In the genomic region with DNA sequence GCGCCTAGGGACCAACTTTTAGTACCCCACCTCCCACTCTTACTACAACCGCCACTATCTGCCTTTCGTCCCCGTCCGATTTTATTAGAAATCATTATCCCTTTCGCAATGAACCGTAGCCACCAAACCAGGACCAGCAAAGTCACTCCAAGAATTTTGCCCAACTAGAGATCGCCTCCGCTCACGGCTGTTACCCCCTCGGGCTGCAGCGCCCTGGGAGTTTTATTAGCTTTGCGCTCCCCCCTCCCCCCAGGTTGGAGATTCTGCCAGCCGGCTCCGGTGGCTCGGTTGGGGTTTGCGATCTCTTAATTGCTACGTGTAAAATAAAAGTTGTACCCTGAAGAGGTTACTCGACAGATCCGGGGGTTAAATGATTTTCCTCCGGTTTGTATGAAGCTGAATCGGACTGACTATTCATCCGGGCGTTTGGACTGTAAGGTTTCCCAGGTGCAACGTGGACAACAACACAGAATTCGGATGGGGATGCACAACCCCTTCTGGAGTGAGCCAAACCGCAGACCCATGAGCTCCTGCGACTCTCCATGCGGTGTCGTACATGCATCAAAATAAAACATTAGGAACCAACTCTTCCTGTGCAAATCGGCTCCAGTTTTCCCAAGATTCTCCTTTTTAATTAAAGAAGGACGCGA, we compare ENCODE assay signal across 9 mouse cellular contexts. TPM values are rescaled to one million over a fixed set of nuclear protein-coding genes. Genes with fewer than 3 reads are reported as not detected.
DNase-seq lines count a peak whose midpoint lies in the region; ATAC-seq and TF ChIP-seq lines count a peak whose summit lies in the region.
"Had no signal": no experiment of that assay in that cellular context is flagged by ENCODE, and none has a peak within 500 bp of the region (broad histone marks: within the 10 kb centered on the region; RNA-seq: fewer than 3 reads in every experiment).

No protein-coding gene starts in this region.

- H3K4me3 ChIP-seq in heart, embryonic 15.5 days = peak overlapping the region; percentile 44
- no peak overlapping the region for H3K4me3 ChIP-seq in heart, adult 2 months
- H3K4me3 ChIP-seq in embryonic facial prominence, embryonic 10.5 days = peak overlapping the region; percentile 75
- no peak overlapping the region for H3K4me3 ChIP-seq in intestine, embryonic 14.5 days (ENCODE audit: low read depth, low read length)
- H3K4me3 ChIP-seq in neural tube, embryonic 11.5 days (ENCODE audit: low read depth, low read length) = peak overlapping the region; percentile 20

- no peaks in the 10 kb centered on the region for H3K9me3 ChIP-seq in heart, embryonic 15.5 days (replicated peaks)
- H3K9me3 ChIP-seq in embryonic facial prominence, embryonic 10.5 days = no peaks in the 10 kb centered on the region
- H3K9me3 ChIP-seq in intestine, embryonic 14.5 days (ENCODE audit: control insufficient read depth, low read length) = no peaks in the 10 kb centered on the region
- H3K9me3 ChIP-seq in neural tube, embryonic 11.5 days (ENCODE audit: control insufficient read depth, low read length) = no peaks in the 10 kb centered on the region

- no peak for DNase-seq in heart, adult 2 months
- DNase-seq in embryonic facial prominence, embryonic 10.5 days (ENCODE audit: low spot score) = no peak
- peak; percentile 68 for DNase-seq in intestine, embryonic 14.5 days (ENCODE audit: low spot score)
- DNase-seq in neural tube, embryonic 11.5 days (ENCODE audit: low spot score) = peak; percentile 53
- no peak for DNase-seq in ovary, postnatal 10 days (ENCODE audit: low spot score)
- no peak for DNase-seq in right cerebral cortex, adult 18-20 months
- no peak for DNase-seq in thymus, adult 18-20 months
- DNase-seq: thymus, postnatal 14 days had no signal

- TF ChIP-seq POLR2A in heart, adult 2 months (IDR thresholded peaks at IDR 0.05; ENCODE audit: insufficient read depth, low read depth, low read length) = no peak

- H3K4me2 ChIP-seq in heart, embryonic 15.5 days = peak overlapping the region; percentile 66
- H3K4me2 ChIP-seq in intestine, embryonic 14.5 days (ENCODE audit: low read length) = peak overlapping the region; percentile 42; the same call in 1 of the 2 replicates
- H3K4me2 ChIP-seq in neural tube, embryonic 11.5 days (ENCODE audit: low read depth) = peak overlapping the region; percentile 71

- peaks cover 56% of the 10 kb centered on the region for H3K4me1 ChIP-seq in heart, embryonic 15.5 days (replicated peaks)
- peaks cover 2% of the 10 kb centered on the region; the same call in 1 of the 2 replicates for H3K4me1 ChIP-seq in heart, adult 2 months (ENCODE audit: control insufficient read depth, insufficient read depth, low read length)
- H3K4me1 ChIP-seq in embryonic facial prominence, embryonic 10.5 days = peaks cover 66% of the 10 kb centered on the region
- peaks cover 10% of the 10 kb centered on the region; the same call in 1 of the 2 replicates for H3K4me1 ChIP-seq in intestine, embryonic 14.5 days (replicated peaks; ENCODE audit: control insufficient read depth, insufficient read depth, low read length)
- H3K4me1 ChIP-seq in neural tube, embryonic 11.5 days (ENCODE audit: control insufficient read depth, insufficient read depth, low read length) = peaks cover 6% of the 10 kb centered on the region; the same call in 1 of the 2 replicates

- no peak for TF ChIP-seq EP300 in heart, adult 2 months (IDR thresholded peaks at IDR 0.05; ENCODE audit: insufficient read depth, low read depth, low read length)

- H3K36me3 ChIP-seq in heart, embryonic 15.5 days = no peaks in the 10 kb centered on the region
- no peaks in the 10 kb centered on the region for H3K36me3 ChIP-seq in heart, adult 2 months (ENCODE audit: control insufficient read depth, insufficient read depth, low read length)
- no peaks in the 10 kb centered on the region for H3K36me3 ChIP-seq in embryonic facial prominence, embryonic 10.5 days (replicated peaks)
- H3K36me3 ChIP-seq in intestine, embryonic 14.5 days (ENCODE audit: control insufficient read depth, insufficient read depth, low read length) = no peaks in the 10 kb centered on the region
- H3K36me3 ChIP-seq in neural tube, embryonic 11.5 days (ENCODE audit: control insufficient read depth, insufficient read depth, low read length) = no peaks in the 10 kb centered on the region

- under 1% methylated on average over 33 of the region's 33 CpGs for WGBS in heart, embryonic 15.5 days
- 4% methylated on average over 33 of the region's 33 CpGs for WGBS in heart, adult 2 months
- under 1% methylated on average over 33 of the region's 33 CpGs for WGBS in embryonic facial prominence, embryonic 10.5 days
- WGBS in intestine, embryonic 14.5 days = 1% methylated on average over 33 of the region's 33 CpGs
- WGBS in neural tube, embryonic 11.5 days = under 1% methylated on average over 33 of the region's 33 CpGs

- H3K27ac ChIP-seq in heart, embryonic 15.5 days = no peak overlapping the region
- H3K27ac ChIP-seq in heart, adult 2 months = no peak overlapping the region
- H3K27ac ChIP-seq in embryonic facial prominence, embryonic 10.5 days (replicated peaks) = no peak overlapping the region
- no peak overlapping the region for H3K27ac ChIP-seq in intestine, embryonic 14.5 days (ENCODE audit: low read depth)
- H3K27ac ChIP-seq in neural tube, embryonic 11.5 days (ENCODE audit: low read depth, low read length) = no peak overlapping the region

- H3K27me3 ChIP-seq in heart, embryonic 15.5 days = peaks cover 89% of the 10 kb centered on the region
- H3K27me3 ChIP-seq in heart, adult 2 months (ENCODE audit: control insufficient read depth, insufficient read depth, low read length) = peaks cover 56% of the 10 kb centered on the region
- peaks cover 96% of the 10 kb centered on the region for H3K27me3 ChIP-seq in embryonic facial prominence, embryonic 10.5 days (replicated peaks; ENCODE audit: low read depth, poor library complexity, severe bottlenecking)
- peaks cover 97% of the 10 kb centered on the region for H3K27me3 ChIP-seq in intestine, embryonic 14.5 days (replicated peaks; ENCODE audit: control insufficient read depth, insufficient read depth, low read length)
- H3K27me3 ChIP-seq in neural tube, embryonic 11.5 days (ENCODE audit: control insufficient read depth, insufficient read depth, low read length) = peaks cover 82% of the 10 kb centered on the region

- no peak overlapping the region for H3K9ac ChIP-seq in heart, embryonic 15.5 days
- no peak overlapping the region for H3K9ac ChIP-seq in heart, adult 2 months (ENCODE audit: low read depth, low read length)
- no peak overlapping the region for H3K9ac ChIP-seq in intestine, embryonic 14.5 days (ENCODE audit: low read length)
- no peak overlapping the region for H3K9ac ChIP-seq in neural tube, embryonic 11.5 days (ENCODE audit: low read length)

- no peak for ATAC-seq in heart, embryonic 15.5 days (replicated peaks; ENCODE audit: insufficient number of reproducible peaks, insufficient read depth, low FRiP score, low read depth)
- ATAC-seq in intestine, embryonic 14.5 days (replicated peaks; ENCODE audit: low FRiP score, low TSS enrichment, low read depth) = no peak
- no peak for ATAC-seq in neural tube, embryonic 11.5 days (ENCODE audit: insufficient read depth, low FRiP score, low TSS enrichment)

- intact Hi-C loops in heart, adult 2 months (cut with DNase I) = no loop called here

- TF ChIP-seq CTCF in heart, adult 2 months (IDR thresholded peaks at IDR 0.05) = no peak

- no peaks in the 10 kb centered on the region for H3K79me2 ChIP-seq in heart, adult 2 months (replicated peaks; ENCODE audit: control insufficient read depth, insufficient read depth, low read length)

RNA-seq across cellular contexts. Expression of a gene that starts 3.7 kb away (rescaled TPM):
- 0.08 and 0.30 TPM in 2 replicates for polyA plus RNA-seq in heart, embryonic 15.5 days (2015; fragmentation: Nextera tagmentation; extraction: Ambion mirVana)
- under 1 TPM; 0.08 to 0.14 TPM for total RNA-seq in heart, adult 2 months (2021)
- 0.18 TPM in 1 of 2 replicates, not detected in the other for polyA plus RNA-seq in heart, adult 2 months (2012; rRNA removed)
- polyA plus RNA-seq in embryonic facial prominence, embryonic 10.5 days (2016; fragmentation: Nextera tagmentation; extraction: Ambion mirVana) = 8.3 and 8.5 TPM in 2 replicates
- polyA plus RNA-seq in intestine, embryonic 14.5 days (2014; fragmentation: Nextera tagmentation; extraction: Ambion mirVana) = 0.31 and 0.32 TPM in 2 replicates
- 12.9 and 13.7 TPM in 2 replicates for polyA plus RNA-seq in neural tube, embryonic 11.5 days (2014; fragmentation: Nextera tagmentation; extraction: Ambion mirVana)

Comparison
In these comparisons a context has a peak if more than half of its experiments do, and no peak if none do; other contexts are left out.
1. H3K4me3 ChIP-seq: peak in heart, embryonic 15.5 days (single experiment), embryonic facial prominence, embryonic 10.5 days (single experiment) and neural tube, embryonic 11.5 days (single experiment); none in heart, adult 2 months (single experiment) and intestine, embryonic 14.5 days (single experiment).
2. DNase-seq: peak in intestine, embryonic 14.5 days (single experiment) and neural tube, embryonic 11.5 days (single experiment); none in heart, adult 2 months (0 of 2), embryonic facial prominence, embryonic 10.5 days (single experiment), ovary, postnatal 10 days (single experiment), right cerebral cortex, adult 18-20 months (single experiment) and thymus, adult 18-20 months (0 of 2).
3. Peak in every context shown above with its lines, with median percentiles within 50 percentile points of each other: H3K4me2 ChIP-seq.